Comparison of ENCODE assay signal across 7 mouse cellular contexts in genomic region chr1:59584656-59585410, GRCm38 (mm10).
DNase-seq lines count a peak whose midpoint lies in the region; ATAC-seq and TF ChIP-seq lines count a peak whose summit lies in the region.

No protein-coding gene starts in this region.

- H3K9me3 ChIP-seq in intestine, embryonic 14.5 days (ENCODE audit: control insufficient read depth, low read length): no peaks in the 10 kb centered on the region
- no peaks in the 10 kb centered on the region for H3K9me3 ChIP-seq in limb, embryonic 13.5 days
- no peaks in the 10 kb centered on the region for H3K9me3 ChIP-seq in midbrain, embryonic 13.5 days

- DNase-seq in adipocyte (ENCODE audit: low spot score): peak; percentile 32
- peak; percentile 72 to 85 for DNase-seq in cerebellum, postnatal 4 days (ENCODE audit: low spot score in 2 of 2)
- peak; percentile 84 for DNase-seq in gastrocnemius, postnatal 10 days
- DNase-seq in intestine, embryonic 14.5 days (ENCODE audit: low spot score): peak; percentile 83
- peak in 1 of 2 experiments; percentile 54 for DNase-seq in spleen, adult 2 months (ENCODE audit: low read depth in 1 of 2, low spot score in 2 of 2)

- TF ChIP-seq POLR2A in spleen, adult 2 months (IDR thresholded peaks at IDR 0.05; ENCODE audit: low read depth, low read length): no peak

- no peak overlapping the region for H3K4me3 ChIP-seq in intestine, embryonic 14.5 days (ENCODE audit: low read depth, low read length)
- peak overlapping the region; percentile 24; the same call in 1 of the 2 replicates for H3K4me3 ChIP-seq in limb, embryonic 13.5 days
- no peak overlapping the region for H3K4me3 ChIP-seq in midbrain, embryonic 13.5 days (replicated peaks)
- no peak overlapping the region for H3K4me3 ChIP-seq in spleen, adult 2 months (ENCODE audit: extremely low read depth, insufficient read depth, insufficient read length)

- no peak overlapping the region for H3K27ac ChIP-seq in intestine, embryonic 14.5 days (ENCODE audit: low read depth)
- no peak overlapping the region for H3K27ac ChIP-seq in limb, embryonic 13.5 days
- no peak overlapping the region for H3K27ac ChIP-seq in midbrain, embryonic 13.5 days
- no peak overlapping the region for H3K27ac ChIP-seq in spleen, adult 2 months (ENCODE audit: insufficient read depth, low read length)

- no peaks in the 10 kb centered on the region for H3K27me3 ChIP-seq in intestine, embryonic 14.5 days (replicated peaks; ENCODE audit: control insufficient read depth, insufficient read depth, low read length)
- H3K27me3 ChIP-seq in limb, embryonic 13.5 days: no peaks in the 10 kb centered on the region
- H3K27me3 ChIP-seq in midbrain, embryonic 13.5 days: peaks cover 9% of the 10 kb centered on the region
- no peaks in the 10 kb centered on the region for H3K27me3 ChIP-seq in spleen, adult 2 months (ENCODE audit: control insufficient read depth, insufficient read depth, low read length)

- no peak for ATAC-seq in intestine, embryonic 14.5 days (replicated peaks; ENCODE audit: low FRiP score, low TSS enrichment, low read depth)
- peak; percentile 73; the same call in 1 of the 2 replicates for ATAC-seq in limb, embryonic 13.5 days (ENCODE audit: low FRiP score, low read depth)
- peak; percentile 72 for ATAC-seq in midbrain, embryonic 13.5 days

- no peaks in the 10 kb centered on the region for H3K36me3 ChIP-seq in intestine, embryonic 14.5 days (ENCODE audit: control insufficient read depth, insufficient read depth, low read length)
- H3K36me3 ChIP-seq in limb, embryonic 13.5 days: no peaks in the 10 kb centered on the region
- H3K36me3 ChIP-seq in midbrain, embryonic 13.5 days: no peaks in the 10 kb centered on the region
- H3K36me3 ChIP-seq in spleen, adult 2 months (ENCODE audit: control insufficient read depth, insufficient read depth, low read length): no peaks in the 10 kb centered on the region

- WGBS in intestine, embryonic 14.5 days: 19% methylated on average over 18 of the region's 18 CpGs
- 10% methylated on average over 18 of the region's 18 CpGs for WGBS in limb, embryonic 13.5 days
- WGBS in midbrain, embryonic 13.5 days: 7% methylated on average over 18 of the region's 18 CpGs
- WGBS in spleen, adult 2 months: 22% methylated on average over 18 of the region's 18 CpGs

- no peak overlapping the region for H3K9ac ChIP-seq in intestine, embryonic 14.5 days (ENCODE audit: low read length)
- H3K9ac ChIP-seq in limb, embryonic 13.5 days: no peak overlapping the region; the same call in 1 of the 2 replicates
- no peak overlapping the region for H3K9ac ChIP-seq in midbrain, embryonic 13.5 days (replicated peaks)

- peak overlapping the region; percentile 38 for H3K4me2 ChIP-seq in intestine, embryonic 14.5 days (ENCODE audit: low read length)
- peak overlapping the region; percentile 56 for H3K4me2 ChIP-seq in limb, embryonic 13.5 days (replicated peaks)
- H3K4me2 ChIP-seq in midbrain, embryonic 13.5 days (replicated peaks): peak overlapping the region; percentile 25

- TF ChIP-seq CTCF in spleen, adult 2 months (IDR thresholded peaks at IDR 0.05; ENCODE audit: extremely low read depth, insufficient read depth, insufficient read length, insufficient replicate concordance): peak; percentile 78

- peaks cover 11% of the 10 kb centered on the region for H3K4me1 ChIP-seq in intestine, embryonic 14.5 days (replicated peaks; ENCODE audit: control insufficient read depth, insufficient read depth, low read length)
- H3K4me1 ChIP-seq in limb, embryonic 13.5 days: peaks cover 17% of the 10 kb centered on the region
- H3K4me1 ChIP-seq in midbrain, embryonic 13.5 days (replicated peaks): peaks cover 8% of the 10 kb centered on the region; the same call in 1 of the 2 replicates
- H3K4me1 ChIP-seq in spleen, adult 2 months (ENCODE audit: control insufficient read depth, insufficient read depth, insufficient read length): no peaks in the 10 kb centered on the region
